Mouse (Mus musculus) lung, adult 2 months (tissue): Measurements from ENCODE around the gene Syn3. TPM values are rescaled to one million over a fixed set of nuclear protein-coding genes. Genes with fewer than 3 reads are reported as not detected.

ENCODE experiments used
- DNase-seq: peaks from one replicate; pipeline ENCODE4 v3.0.0; 2022
- H3K4me1 ChIP-seq: fragments of 200-500 bp; 2 replicates; pipeline ENCODE4 v1.6.1; 2011; ENCODE audit warnings: low read length; ENCODE audit not compliant: control insufficient read depth, insufficient read depth
- H3K4me3 ChIP-seq: fragments of 200-500 bp; replicated peaks from 2 replicates; pipeline ENCODE3; 2011; ENCODE audit warnings: low read depth, mild to moderate bottlenecking, control low read depth, low read length; ENCODE audit errors: extremely low read depth
- CTCF ChIP-seq: fragments of 200-500 bp; IDR thresholded peaks from 2 replicates; pipeline ENCODE4 v1.5.1; 2011; ENCODE audit warnings: mild to moderate bottlenecking, low read length, control low read depth; ENCODE audit not compliant: insufficient read depth
- POLR2A ChIP-seq: fragments of 200-500 bp; IDR thresholded peaks from 2 replicates; pipeline ENCODE4 v1.6.1; 2011; ENCODE audit warnings: low read depth, mild to moderate bottlenecking, control low read depth, low read length, borderline replicate concordance; ENCODE audit errors: extremely low read depth
- WGBS: fragments of 180-500 bp; shearing (Covaris S2); methylation state at CpG from one replicate; pipeline ENCODE4 v1.1.7; 2018; 5-methylcytosine and 5-hydroxymethylcytosine counted together
- polyA plus RNA-seq: library from polyadenylated mRNA; depleted of rRNA; stranded (reverse); fragments of >200 nt; gene quantifications from 2 replicates; pipeline ENCODE4 v1.2.3, GENCODE M21; 2012

The Syn3 gene
- polyA plus RNA-seq, 1 experiment: 1.1 TPM

DNA sequence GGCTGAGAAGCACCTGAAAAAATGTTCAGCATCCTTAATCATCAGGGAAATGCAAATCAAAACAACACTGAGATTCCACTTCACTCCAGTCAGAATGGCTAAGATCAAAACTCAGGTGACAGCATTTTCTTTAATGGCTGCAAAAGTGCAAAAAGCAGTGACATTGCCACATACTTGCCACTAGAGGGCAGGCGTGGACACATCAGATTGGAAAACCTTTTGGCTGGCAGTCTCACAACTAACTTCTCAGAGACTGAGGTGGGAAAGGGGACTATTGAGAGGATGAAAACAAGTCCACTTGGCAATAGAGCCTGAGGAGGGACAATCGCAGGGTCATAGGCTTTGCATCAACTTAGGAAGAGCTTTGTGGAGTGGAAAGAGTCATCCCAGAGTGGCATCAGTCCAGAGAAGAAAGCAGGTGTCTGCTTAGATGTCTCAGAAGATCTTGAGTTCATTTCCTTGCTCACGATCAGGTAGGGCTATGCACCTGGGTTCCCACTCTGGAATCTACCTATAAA lies 25.0 kb downstream of the Syn3 start:
- 35% methylated on average over 3 of the region's 3 CpGs for WGBS
- peak; percentile 72 for TF ChIP-seq CTCF
- no peak for TF ChIP-seq POLR2A
- no peak for DNase-seq
- Histone ChIP-seq H3K4me1 (no peaks in the 10 kb centered on the region), H3K4me3 (no peak overlapping the region)

GRCm38 (mm10) chr10:86468612-86469546 lies 29.8 kb downstream of the Syn3 start:
- no peak overlapping the region for H3K4me3 ChIP-seq
- H3K4me1 ChIP-seq: no peaks in the 10 kb centered on the region
- TF ChIP-seq CTCF (no peak), POLR2A (no peak)
- 52% methylated on average over 13 of the region's 13 CpGs for WGBS
- DNase-seq: no peak

- peak; percentile 91 for TF ChIP-seq CTCF
- no peak for TF ChIP-seq POLR2A
- peak; percentile 86 for DNase-seq
- Histone ChIP-seq H3K4me3 (no peak overlapping the region), H3K4me1 (peaks cover 3% of the 10 kb centered on the region; the same call in 1 of the 2 replicates)
- WGBS: 25% methylated on average over 5 of the region's 5 CpGs
Observed at GRCm38 (mm10) chr10:86463538-86464199, 35.0 kb downstream of the Syn3 start.

DNA sequence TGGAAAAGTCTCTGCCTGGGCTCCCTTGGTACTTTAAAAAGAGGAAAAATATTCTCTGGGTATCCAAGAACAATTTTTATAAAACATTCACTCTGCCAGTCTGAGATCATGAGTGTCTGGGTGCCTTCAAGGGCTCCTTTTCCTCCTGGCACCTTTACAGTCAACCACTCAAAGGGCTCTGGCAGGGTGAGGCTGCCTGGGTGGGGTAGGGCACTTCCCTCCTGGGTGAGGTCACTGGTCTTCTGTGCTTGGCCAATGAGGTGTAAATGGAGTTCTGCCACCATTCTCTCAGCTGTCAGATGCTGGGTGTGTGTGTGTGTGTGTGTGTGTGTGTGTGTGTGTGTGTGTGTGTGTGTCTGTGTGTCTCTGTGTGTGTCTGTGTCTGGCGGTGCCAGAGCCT lies 39.1 kb downstream of the Syn3 start:
- no peak overlapping the region for H3K4me3 ChIP-seq
- WGBS: 47% methylated on average over 1 of the region's 1 CpGs
- no peak for TF ChIP-seq CTCF
- no peak for TF ChIP-seq POLR2A
- H3K4me1 ChIP-seq: peaks cover 3% of the 10 kb centered on the region; the same call in 1 of the 2 replicates
- DNase-seq: peak; percentile 68

GRCm38 (mm10) chr10:86457665-86458209 lies 41.0 kb downstream of the Syn3 start:
- DNase-seq: peak; percentile 19
- Histone ChIP-seq H3K4me1 (peaks cover 3% of the 10 kb centered on the region; the same call in 1 of the 2 replicates), H3K4me3 (no peak overlapping the region)
- TF ChIP-seq CTCF (no peak), POLR2A (no peak)

DNA sequence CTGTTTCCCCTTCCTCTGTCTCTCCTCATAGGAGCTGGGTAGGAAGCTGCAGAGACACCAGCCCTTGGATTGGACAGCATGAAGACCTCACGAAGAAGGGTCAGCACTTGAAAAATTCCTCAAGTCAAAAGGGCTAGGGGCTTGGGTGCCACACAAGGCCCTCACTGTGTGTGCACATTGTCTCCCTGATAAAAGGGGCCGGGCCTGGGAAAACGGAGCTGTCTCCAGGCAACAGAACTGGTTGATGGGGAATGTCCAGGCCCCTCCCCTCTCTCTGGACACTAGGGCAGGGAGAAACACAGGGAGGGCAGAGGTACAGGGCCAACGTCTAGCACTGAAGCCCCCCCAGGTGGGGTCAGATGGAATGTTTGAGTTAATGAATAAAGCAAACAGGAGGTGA lies 41.5 kb downstream of the Syn3 start:
- DNase-seq: no peak
- WGBS: 40% methylated on average over 4 of the region's 4 CpGs
- no peak for TF ChIP-seq POLR2A
- TF ChIP-seq CTCF: no peak
- H3K4me3 ChIP-seq: no peak overlapping the region
- H3K4me1 ChIP-seq: peaks cover 3% of the 10 kb centered on the region; the same call in 1 of the 2 replicates

- DNase-seq: no peak
- WGBS: 54% methylated on average over 5 of the region's 5 CpGs
- Histone ChIP-seq H3K4me1 (peaks cover 3% of the 10 kb centered on the region; the same call in 1 of the 2 replicates), H3K4me3 (no peak overlapping the region)
- TF ChIP-seq POLR2A (no peak), CTCF (no peak)
Observed at GRCm38 (mm10) chr10:86455296-86456055, 43.2 kb downstream of the Syn3 start.

GRCm38 (mm10) chr10:86452326-86452995 lies 46.2 kb downstream of the Syn3 start:
- Histone ChIP-seq H3K4me1 (no peaks in the 10 kb centered on the region), H3K4me3 (no peak overlapping the region)
- 41% methylated on average over 6 of the region's 6 CpGs for WGBS
- DNase-seq: peak; percentile 31
- peak; percentile 21; the same call in 1 of the 2 replicates for TF ChIP-seq CTCF
- TF ChIP-seq POLR2A: no peak

- DNase-seq: no peak
- H3K4me3 ChIP-seq: no peak overlapping the region
- no peaks in the 10 kb centered on the region for H3K4me1 ChIP-seq
- no peak for TF ChIP-seq POLR2A
- no peak for TF ChIP-seq CTCF
- WGBS: 94% methylated on average over 5 of the region's 5 CpGs
Observed at GRCm38 (mm10) chr10:86451294-86451693, 47.4 kb downstream of the Syn3 start.

- H3K4me1 ChIP-seq: no peaks in the 10 kb centered on the region; the same call in 1 of the 2 replicates
- H3K4me3 ChIP-seq: no peak overlapping the region
- TF ChIP-seq POLR2A (no peak), CTCF (no peak)
- no peak for DNase-seq
Observed at GRCm38 (mm10) chr10:86446649-86447048, 52.0 kb downstream of the Syn3 start.
